Mouse (Mus musculus): ENCODE measurements around the gene E2f2. TPM values are rescaled to one million over a fixed set of nuclear protein-coding genes. Genes with fewer than 3 reads are reported as not detected.

Gene E2f2
- polyA plus RNA-seq, 1 experiment from 2014 or later, result 10.0 TPM

GRCm38 (mm10) chr4:136167701-136168100, 4.5 kb upstream of the E2f2 start:
- ATAC-seq (ENCODE audit: insufficient number of reproducible peaks, low FRiP score, low TSS enrichment, low read depth), result no peak
- no peak overlapping the region for H3K9ac ChIP-seq
- peaks cover 13% of the 10 kb centered on the region for H3K4me1 ChIP-seq
- WGBS, result 74% methylated on average over 3 of the region's 3 CpGs
- no peak overlapping the region for H3K4me3 ChIP-seq
- H3K27ac ChIP-seq, result no peak overlapping the region
- H3K4me2 ChIP-seq, result no peak overlapping the region
- no peaks in the 10 kb centered on the region for H3K9me3 ChIP-seq
- H3K27me3 ChIP-seq, result no peaks in the 10 kb centered on the region
- no peaks in the 10 kb centered on the region for H3K36me3 ChIP-seq

- 61% methylated on average over 4 of the region's 4 CpGs for WGBS
- Histone ChIP-seq H3K27me3 (no peaks in the 10 kb centered on the region), H3K27ac (0 out of 2 replicates have a peak overlapping the region, but pooled peaks have one; percentile 24), H3K36me3 (no peaks in the 10 kb centered on the region), H3K9ac (no peak overlapping the region), H3K9me3 (no peaks in the 10 kb centered on the region), H3K4me3 (no peak overlapping the region), H3K4me2 (no peak overlapping the region), H3K4me1 (peaks cover 33% of the 10 kb centered on the region)
- ATAC-seq (ENCODE audit: insufficient number of reproducible peaks, low FRiP score, low TSS enrichment, low read depth), result no peak
Measured at GRCm38 (mm10) chr4:136170401-136170800, 1.8 kb upstream of the E2f2 start.

GRCm38 (mm10) chr4:136171455-136171854, 739 bp upstream of the E2f2 start:
- Histone ChIP-seq H3K4me1 (peaks cover 44% of the 10 kb centered on the region), H3K27ac (no peak overlapping the region), H3K9me3 (no peaks in the 10 kb centered on the region), H3K27me3 (no peaks in the 10 kb centered on the region), H3K36me3 (no peaks in the 10 kb centered on the region), H3K9ac (no peak overlapping the region; the same call in 1 of the 2 replicates), H3K4me2 (peak overlapping the region; percentile 99), H3K4me3 (peak overlapping the region; percentile 76)
- WGBS, result 21% methylated on average over 12 of the region's 12 CpGs
- no peak for ATAC-seq (ENCODE audit: insufficient number of reproducible peaks, low FRiP score, low TSS enrichment, low read depth)

GRCm38 (mm10) chr4:136172542-136173209, 482 bp downstream of the E2f2 start:
- Histone ChIP-seq H3K36me3 (no peaks in the 10 kb centered on the region), H3K4me2 (peak overlapping the region; percentile 99), H3K27me3 (no peaks in the 10 kb centered on the region), H3K9ac (peak overlapping the region; percentile 46), H3K27ac (peak overlapping the region; percentile 82), H3K9me3 (no peaks in the 10 kb centered on the region), H3K4me3 (peak overlapping the region; percentile 76), H3K4me1 (peaks cover 56% of the 10 kb centered on the region)
- under 1% methylated on average over 64 of the region's 67 CpGs for WGBS
- no peak for ATAC-seq (ENCODE audit: insufficient number of reproducible peaks, low FRiP score, low TSS enrichment, low read depth)

- Histone ChIP-seq H3K27me3 (no peaks in the 10 kb centered on the region), H3K9me3 (no peaks in the 10 kb centered on the region), H3K9ac (peak overlapping the region; percentile 46), H3K4me2 (peak overlapping the region; percentile 99), H3K27ac (peak overlapping the region; percentile 82; the same call in 1 of the 2 replicates), H3K36me3 (no peaks in the 10 kb centered on the region), H3K4me3 (peak overlapping the region; percentile 76), H3K4me1 (peaks cover 62% of the 10 kb centered on the region)
- 6% methylated on average over 14 of the region's 14 CpGs for whole genome bisulfite sequencing
- ATAC-seq (ENCODE audit: insufficient number of reproducible peaks, low FRiP score, low TSS enrichment, low read depth), result no peak
Measured at GRCm38 (mm10) chr4:136173210-136173715, 1.1 kb downstream of the E2f2 start.

GRCm38 (mm10) chr4:136174216-136175193, 2.3 kb downstream of the E2f2 start:
- Histone ChIP-seq H3K36me3 (no peaks in the 10 kb centered on the region), H3K9ac (no peak overlapping the region), H3K4me3 (peak overlapping the region; percentile 76), H3K27me3 (no peaks in the 10 kb centered on the region), H3K27ac (peak overlapping the region; percentile 54), H3K4me2 (peak overlapping the region; percentile 99), H3K4me1 (peaks cover 63% of the 10 kb centered on the region), H3K9me3 (no peaks in the 10 kb centered on the region)
- 71% methylated on average over 13 of the region's 13 CpGs for WGBS
- ATAC-seq (ENCODE audit: insufficient number of reproducible peaks, low FRiP score, low TSS enrichment, low read depth), result no peak

- peak overlapping the region; percentile 11; the same call in 1 of the 2 replicates for H3K27ac ChIP-seq
- peaks cover 76% of the 10 kb centered on the region for H3K4me1 ChIP-seq
- H3K4me3 ChIP-seq, result no peak overlapping the region
- 71% methylated on average over 10 of the region's 10 CpGs for WGBS
- H3K9me3 ChIP-seq, result no peaks in the 10 kb centered on the region
- H3K4me2 ChIP-seq, result no peak overlapping the region
- no peaks in the 10 kb centered on the region for H3K27me3 ChIP-seq
- H3K36me3 ChIP-seq, result no peaks in the 10 kb centered on the region
- H3K9ac ChIP-seq, result no peak overlapping the region
- no peak for ATAC-seq (ENCODE audit: insufficient number of reproducible peaks, low FRiP score, low TSS enrichment, low read depth)
Measured at GRCm38 (mm10) chr4:136176022-136176552, 3.9 kb downstream of the E2f2 start.

GRCm38 (mm10) chr4:136177244-136177611, 5.0 kb downstream of the E2f2 start:
- Histone ChIP-seq H3K9me3 (no peaks in the 10 kb centered on the region), H3K4me2 (no peak overlapping the region), H3K27me3 (no peaks in the 10 kb centered on the region), H3K4me1 (peaks cover 76% of the 10 kb centered on the region), H3K9ac (no peak overlapping the region), H3K27ac (0 out of 2 replicates have a peak overlapping the region, but pooled peaks have one; percentile 33), H3K36me3 (no peaks in the 10 kb centered on the region), H3K4me3 (no peak overlapping the region)
- 38% methylated on average over 8 of the region's 8 CpGs for WGBS
- ATAC-seq (ENCODE audit: insufficient number of reproducible peaks, low FRiP score, low TSS enrichment, low read depth), result no peak

GRCm38 (mm10) chr4:136177612-136178474, 5.6 kb downstream of the E2f2 start:
- H3K27ac ChIP-seq, result peak overlapping the region; percentile 33
- 0 out of 2 replicates have a peak overlapping the region, but pooled peaks have one; percentile 5 for H3K4me2 ChIP-seq
- no peaks in the 10 kb centered on the region for H3K9me3 ChIP-seq
- no peak overlapping the region for H3K9ac ChIP-seq
- peaks cover 72% of the 10 kb centered on the region for H3K4me1 ChIP-seq
- H3K4me3 ChIP-seq, result no peak overlapping the region
- no peaks in the 10 kb centered on the region for H3K36me3 ChIP-seq
- H3K27me3 ChIP-seq, result no peaks in the 10 kb centered on the region
- ATAC-seq (ENCODE audit: insufficient number of reproducible peaks, low FRiP score, low TSS enrichment, low read depth), result no peak
- WGBS, result 46% methylated on average over 11 of the region's 11 CpGs

GRCm38 (mm10) chr4:136178475-136178921, 6.3 kb downstream of the E2f2 start:
- peak overlapping the region; percentile 33; the same call in 1 of the 2 replicates for H3K27ac ChIP-seq
- WGBS, result 79% methylated on average over 12 of the region's 12 CpGs
- no peaks in the 10 kb centered on the region for H3K36me3 ChIP-seq
- H3K4me2 ChIP-seq, result no peak overlapping the region
- no peak for ATAC-seq (ENCODE audit: insufficient number of reproducible peaks, low FRiP score, low TSS enrichment, low read depth)
- no peak overlapping the region for H3K9ac ChIP-seq
- peaks cover 66% of the 10 kb centered on the region for H3K4me1 ChIP-seq
- no peak overlapping the region for H3K4me3 ChIP-seq
- H3K9me3 ChIP-seq, result no peaks in the 10 kb centered on the region
- no peaks in the 10 kb centered on the region for H3K27me3 ChIP-seq

GRCm38 (mm10) chr4:136179456-136179855, 7.3 kb downstream of the E2f2 start:
- Histone ChIP-seq H3K9ac (no peak overlapping the region), H3K4me1 (peaks cover 57% of the 10 kb centered on the region), H3K36me3 (no peaks in the 10 kb centered on the region), H3K27ac (no peak overlapping the region), H3K9me3 (no peaks in the 10 kb centered on the region), H3K27me3 (no peaks in the 10 kb centered on the region), H3K4me3 (no peak overlapping the region), H3K4me2 (peak overlapping the region; percentile 55)
- 73% methylated on average over 7 of the region's 7 CpGs for WGBS
- no peak for ATAC-seq (ENCODE audit: insufficient number of reproducible peaks, low FRiP score, low TSS enrichment, low read depth)
